Mouse (Mus musculus) layer of hippocampus, adult 2 months (tissue): ENCODE results near the gene Gramd1b. TPM values are rescaled to one million over a fixed set of nuclear protein-coding genes. Genes with fewer than 3 reads are reported as not detected.

ENCODE experiments used
- DNase-seq, 2 experiments: peaks; one replicate each; pipeline ENCODE4 v3.0.0; 2022; ENCODE audit warnings: low spot score in 2 of 2
- H3K27ac ChIP-seq: fragments of 200-600 bp; 2 replicates; pipeline ENCODE4 v1.8.1; 2022
- H3K4me3 ChIP-seq: fragments of 200-600 bp; 2 replicates; pipeline ENCODE4 v1.8.1; 2022; ENCODE audit warnings: mild to moderate bottlenecking
- CTCF ChIP-seq: fragments of 200-600 bp; conservative IDR thresholded peaks from 2 replicates; pipeline ENCODE4 v1.8.1; 2022; ENCODE audit warnings: antibody characterized with exemption, mild to moderate bottlenecking, moderate library complexity
- total RNA-seq, 2 experiments: library from RNA; stranded (reverse); gene quantifications; 2 replicates each; pipeline ENCODE4 v1.2.3; 2021

Gramd1b gene
- total RNA-seq, 2 experiments from 2014 or later: 158 to 164 TPM

DNA sequence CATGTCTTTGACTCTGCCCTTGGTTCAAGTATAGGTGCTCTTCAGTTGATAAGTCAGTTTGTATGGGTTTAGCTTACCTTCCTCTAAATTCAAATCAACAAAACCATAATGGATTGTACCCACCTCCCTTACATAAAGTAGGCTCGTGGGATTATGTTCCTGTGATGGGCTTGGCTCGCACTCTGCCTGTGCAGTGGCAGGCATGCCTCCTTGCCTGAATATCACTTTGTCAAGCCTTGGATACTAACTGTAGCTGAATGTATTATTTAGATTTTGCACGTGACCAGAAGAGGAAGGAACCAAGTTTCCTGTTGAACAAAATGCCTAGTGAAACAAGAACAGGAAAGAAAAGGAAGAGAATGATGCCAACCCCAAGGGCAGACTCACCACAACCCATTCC, 260.1 kb downstream of the Gramd1b start:
- peak overlapping the region; percentile 96 for H3K27ac ChIP-seq
- peak overlapping the region; percentile 83 for H3K4me3 ChIP-seq
- DNase-seq: no peak
- no peak for TF ChIP-seq CTCF

DNA sequence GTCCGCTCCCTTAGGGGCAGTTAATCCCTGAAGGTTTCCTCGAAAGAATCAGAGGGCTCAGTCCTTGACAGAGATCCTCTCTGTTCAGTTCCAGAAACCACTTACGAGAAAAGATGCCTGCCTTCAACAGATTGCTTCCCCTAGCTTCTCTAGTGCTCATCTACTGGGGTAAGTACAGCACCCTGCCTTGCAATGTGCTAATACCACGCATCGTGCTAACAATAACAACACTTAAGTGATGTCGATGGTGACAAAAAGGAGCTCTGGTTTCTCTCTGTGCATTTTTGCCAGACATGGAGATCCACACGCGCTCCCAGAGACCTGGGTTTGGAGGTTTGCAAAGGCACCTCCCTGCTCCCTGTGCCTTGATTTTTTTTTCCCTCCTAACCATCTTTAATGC, 261.3 kb downstream of the Gramd1b start:
- no peak for TF ChIP-seq CTCF
- DNase-seq: no peak
- H3K27ac ChIP-seq: peak overlapping the region; percentile 96

DNA sequence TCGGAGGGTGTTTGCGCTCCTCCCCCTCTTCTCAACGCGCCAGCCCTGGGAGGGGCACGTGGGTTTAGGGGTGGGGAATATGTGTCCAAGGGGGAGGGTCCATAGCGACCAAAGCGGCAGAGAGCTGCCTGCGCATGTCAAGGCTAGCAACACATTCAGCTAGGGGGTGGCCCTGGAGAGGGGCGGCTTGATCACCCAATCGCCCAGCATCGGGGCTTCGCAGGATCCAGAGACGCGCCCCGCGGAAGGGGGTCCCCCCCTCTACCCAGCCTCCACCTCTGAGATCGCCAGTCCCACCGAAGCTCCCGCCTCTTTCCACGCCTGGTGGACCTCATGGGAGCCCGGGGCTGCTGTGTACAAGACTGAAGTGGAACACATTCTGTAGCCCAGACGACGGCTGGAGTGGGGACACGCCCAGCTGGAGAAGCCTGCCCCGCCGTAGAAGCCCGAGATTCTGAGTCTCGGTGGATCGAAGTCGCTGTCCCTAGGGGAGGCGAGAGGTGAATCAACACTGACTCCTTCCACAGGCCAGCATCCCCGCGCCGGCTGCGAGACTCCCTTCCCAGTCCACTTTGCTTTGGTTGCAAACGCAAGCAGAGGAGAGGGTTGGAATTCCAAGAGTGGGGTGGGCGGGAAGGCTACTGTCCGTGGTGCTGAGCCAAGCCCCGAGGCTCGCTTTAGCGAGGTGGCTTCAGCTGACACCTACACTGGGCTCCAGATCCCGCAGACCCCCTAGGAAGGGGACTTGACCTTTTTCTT, 261.9 kb downstream of the Gramd1b start, which contains the start of gene Scn3b:
Gene Scn3b (plus strand): TSS at position 115 of the 759 bp plus-strand sequence.
- Histone ChIP-seq H3K4me3 (peak within 1 kb of the TSS; percentile 83), H3K27ac (peak within 1 kb of the TSS; percentile 96)
- peak; percentile 85 to 93 for DNase-seq

More for the DNA sequence above, 261.3 kb downstream of the Gramd1b start:
- H3K4me3 ChIP-seq: peak overlapping the region; percentile 83

DNA sequence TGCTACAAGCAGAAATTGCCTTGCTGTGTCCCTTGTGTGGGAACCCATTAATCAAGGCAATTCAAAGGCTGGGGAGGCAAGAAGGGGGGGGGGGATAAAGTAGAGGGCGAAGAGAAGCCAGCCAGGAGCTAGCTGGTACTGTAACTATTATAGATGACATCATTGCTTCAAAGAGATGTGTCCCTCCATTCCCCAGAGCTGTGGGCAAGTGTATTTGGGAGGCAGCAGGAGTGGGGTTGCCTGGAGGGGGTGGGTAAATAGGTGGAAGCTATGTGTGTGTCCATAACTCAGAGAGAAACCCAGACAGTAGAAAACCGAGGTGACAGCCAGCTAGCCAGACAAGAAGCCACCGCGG, 262.5 kb downstream of the Gramd1b start:
- DNase-seq: no peak
- TF ChIP-seq CTCF: no peak
- H3K4me3 ChIP-seq: peak overlapping the region; percentile 83
- peak overlapping the region; percentile 96 for H3K27ac ChIP-seq

More for the DNA sequence above, 261.9 kb downstream of the Gramd1b start, which contains the start of gene Scn3b:
- no peak for TF ChIP-seq CTCF

DNA sequence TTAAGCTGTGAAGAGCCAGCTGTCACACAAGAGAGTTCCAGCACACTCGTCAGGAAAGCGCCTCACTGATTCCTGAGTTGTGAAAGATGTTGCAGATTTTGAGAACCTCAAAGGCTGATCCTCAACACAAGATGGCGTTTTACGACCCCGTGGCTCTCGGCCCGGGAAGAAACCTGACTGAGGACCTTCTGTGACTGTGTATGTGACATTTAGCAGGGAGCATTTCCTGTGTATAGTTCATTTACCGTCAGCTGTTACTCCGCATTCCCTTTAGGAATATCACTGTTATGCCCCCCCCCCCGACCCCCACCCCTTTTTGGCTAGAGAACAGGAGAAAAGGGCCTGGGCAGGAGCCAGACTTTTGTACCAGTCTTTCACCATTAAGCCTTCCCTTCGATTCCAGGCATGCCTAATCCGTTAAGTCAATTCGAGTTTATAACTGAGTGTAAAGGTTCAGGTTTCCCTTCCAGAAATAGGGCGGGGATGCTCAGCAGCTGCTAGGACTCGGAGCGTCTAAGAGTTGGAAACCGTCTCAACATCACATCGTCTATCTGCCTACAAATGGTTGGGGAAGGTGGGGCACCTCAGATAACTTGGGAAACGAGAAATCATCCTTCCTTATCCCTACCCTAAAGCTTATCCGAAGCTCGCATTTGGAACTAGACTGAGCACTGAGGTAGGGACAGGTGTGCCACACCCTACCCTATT, 263.0 kb downstream of the Gramd1b start:
- Histone ChIP-seq H3K4me3 (peak overlapping the region; percentile 83), H3K27ac (peak overlapping the region; percentile 96)
- DNase-seq: no peak
- no peak for TF ChIP-seq CTCF

DNA sequence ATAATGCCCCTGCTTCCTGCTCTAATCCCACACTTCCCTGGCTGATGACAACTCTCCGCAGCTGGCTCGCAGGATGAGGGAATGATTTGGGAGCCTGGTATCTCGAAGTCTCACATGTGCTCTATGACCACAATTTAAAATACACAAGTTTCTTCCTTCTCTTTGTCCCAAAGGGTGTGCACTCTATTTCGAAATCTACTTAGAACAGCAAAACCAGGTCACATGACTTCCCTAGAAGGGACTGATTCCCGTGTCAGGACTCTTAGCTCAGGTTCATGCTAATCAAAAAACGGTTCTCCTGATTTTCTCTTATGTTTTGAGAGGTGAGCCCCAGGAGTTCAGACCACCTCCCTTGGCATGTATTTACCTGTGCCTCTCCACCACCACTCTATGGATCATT, 267.3 kb downstream of the Gramd1b start:
- Histone ChIP-seq H3K4me3 (no peak overlapping the region), H3K27ac (no peak overlapping the region)
- no peak for DNase-seq
- TF ChIP-seq CTCF: no peak

DNA sequence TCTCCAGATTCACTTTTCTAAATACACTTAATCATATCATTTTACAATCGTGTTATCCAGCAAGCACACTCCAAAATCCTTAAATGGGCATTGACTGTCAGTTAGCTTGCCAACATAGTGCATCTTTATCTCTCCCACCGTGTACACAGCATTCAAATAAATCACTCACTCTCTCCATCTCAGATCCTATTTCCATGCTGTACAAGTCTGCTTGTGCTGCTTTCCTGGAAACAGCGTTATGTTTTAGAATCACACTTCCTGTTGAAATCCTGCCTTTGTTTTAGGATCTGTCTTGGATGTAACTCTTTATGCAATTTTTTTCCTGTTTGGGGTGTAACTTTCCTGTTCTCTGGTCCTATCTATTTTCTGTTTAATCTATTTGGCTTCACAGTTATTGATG, 278.7 kb downstream of the Gramd1b start:
- no peak overlapping the region for H3K27ac ChIP-seq
- H3K4me3 ChIP-seq: no peak overlapping the region
- no peak for DNase-seq
- no peak for TF ChIP-seq CTCF

DNA sequence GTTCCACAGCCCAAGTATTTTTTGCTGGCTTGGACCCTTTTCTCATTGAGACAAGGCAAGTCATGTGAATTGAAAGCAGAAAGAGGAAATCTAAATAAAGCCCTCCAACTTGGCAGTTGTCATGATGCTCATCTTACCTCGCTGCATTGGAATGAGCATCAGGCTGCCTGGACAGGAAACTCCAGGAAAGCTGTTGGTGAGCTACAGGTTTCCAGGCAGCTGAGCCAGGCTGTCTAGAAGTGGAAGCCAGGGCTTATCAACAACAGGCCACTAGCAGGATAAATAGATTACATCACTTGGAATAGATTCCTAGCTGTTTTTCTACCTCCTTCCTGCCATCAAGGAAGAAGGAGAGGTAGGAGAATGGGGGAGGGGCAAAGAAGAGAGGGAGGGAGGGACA, 282.1 kb downstream of the Gramd1b start:
- no peak for TF ChIP-seq CTCF
- no peak for DNase-seq
- Histone ChIP-seq H3K4me3 (no peak overlapping the region), H3K27ac (no peak overlapping the region)

DNA sequence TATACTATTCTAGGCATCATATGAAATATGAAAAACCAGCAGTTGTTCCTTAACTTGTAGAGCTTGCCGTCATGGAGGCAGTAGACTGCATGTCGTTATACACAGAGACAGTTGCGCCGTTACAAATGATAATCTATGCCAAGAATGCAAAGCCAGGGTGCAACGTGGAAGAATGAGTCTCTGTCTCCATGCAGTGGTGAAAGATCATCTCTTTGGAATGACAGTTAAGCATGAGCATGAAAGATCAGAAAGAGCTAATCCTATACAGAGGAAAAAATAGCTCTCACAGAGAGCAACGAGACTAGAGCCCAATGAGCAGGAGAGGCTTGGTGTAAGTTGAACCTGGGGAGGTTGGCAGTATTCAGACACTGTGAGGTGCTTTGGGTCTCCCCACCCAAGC, 284.5 kb downstream of the Gramd1b start:
- no peak for TF ChIP-seq CTCF
- H3K4me3 ChIP-seq: no peak overlapping the region
- DNase-seq: no peak
- H3K27ac ChIP-seq: no peak overlapping the region

DNA sequence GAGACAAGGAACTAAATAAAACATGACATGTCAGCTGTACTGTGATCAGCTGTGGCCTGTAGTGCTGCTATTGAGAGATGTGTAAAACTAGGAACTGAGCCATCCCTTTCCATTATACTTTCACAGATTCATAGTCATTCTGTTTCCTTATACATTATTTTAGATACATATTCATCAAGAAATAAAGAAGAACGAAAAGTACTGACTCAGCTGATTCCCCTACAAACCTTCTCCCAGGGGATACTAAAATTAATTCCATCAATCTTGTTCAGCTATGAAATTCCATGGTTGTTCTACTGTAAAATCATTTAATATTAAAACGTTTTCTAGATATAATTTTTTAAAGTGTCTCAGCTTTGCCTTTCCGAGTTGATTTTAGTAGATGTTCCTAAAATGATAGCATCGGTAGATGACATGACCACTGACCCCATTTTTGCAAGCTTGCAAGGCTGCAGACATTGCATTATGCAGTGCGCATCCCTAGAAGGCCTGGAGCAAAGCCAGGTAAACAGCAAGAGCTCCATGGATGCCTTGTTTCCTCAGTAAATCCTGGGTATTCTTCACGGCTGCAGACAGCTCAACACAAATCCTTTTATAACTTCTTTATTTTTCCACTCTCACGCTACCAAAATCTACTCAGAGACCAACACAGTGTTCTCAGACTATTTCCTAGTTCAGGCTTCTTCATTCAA, 285.1 kb downstream of the Gramd1b start:
- Histone ChIP-seq H3K27ac (no peak overlapping the region; the same call in 1 of the 2 replicates), H3K4me3 (no peak overlapping the region)
- no peak for TF ChIP-seq CTCF
- DNase-seq: no peak

DNA sequence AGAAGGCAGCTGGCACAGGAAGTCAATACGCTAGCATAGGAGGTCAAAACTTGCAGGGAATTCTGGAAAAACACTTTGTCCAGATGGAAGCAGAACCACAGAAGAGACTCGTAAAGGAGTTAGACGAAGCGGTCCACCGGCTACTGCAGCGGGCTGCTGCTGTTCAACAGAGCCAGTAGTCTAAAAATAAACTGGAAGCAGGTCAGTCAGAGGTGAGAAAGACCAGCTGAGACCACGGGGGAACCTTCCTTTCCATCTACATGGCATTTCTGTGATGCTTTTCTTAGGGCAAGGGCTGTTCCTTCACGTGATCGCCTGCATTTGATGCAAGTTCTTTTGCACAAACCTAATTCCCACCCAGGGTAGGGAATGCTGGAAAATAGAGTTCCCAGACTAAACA, 285.7 kb downstream of the Gramd1b start:
- H3K4me3 ChIP-seq: no peak overlapping the region
- no peak for DNase-seq
- TF ChIP-seq CTCF: no peak
- no peak overlapping the region for H3K27ac ChIP-seq

Other genes starting within 250 kb of the Gramd1b start
- not detected for gene Gm21915, start 139.2 kb upstream of the Gramd1b start, total RNA-seq
- gene Clmp, start 154.6 kb upstream of the Gramd1b start, total RNA-seq: 10 to 100 TPM; 25.3 to 33.3 TPM